Mouse (Mus musculus): Measurements from ENCODE around the gene Cep350.
A peak's percentile ranks its signal among the peaks of the same experiment; 100 is the strongest.

The Cep350 gene

GRCm38 (mm10) chr1:155973068-155973718, at the start of gene Cep350:
TSS of gene Cep350 (minus strand) at chr1:155973255.
- peak; percentile 84 for DNase-seq (ENCODE audit: low spot score)

GRCm38 (mm10) chr1:156020402-156020801, 47.3 kb upstream of the Cep350 start:
- no peak for DNase-seq (ENCODE audit: low spot score)

- DNase-seq (ENCODE audit: low spot score) = no peak
Observed at GRCm38 (mm10) chr1:156019800-156020199, 46.7 kb upstream of the Cep350 start.

GRCm38 (mm10) chr1:156009003-156009402, 35.9 kb upstream of the Cep350 start:
- DNase-seq (ENCODE audit: low spot score) = no peak

GRCm38 (mm10) chr1:156005906-156006305, 32.9 kb upstream of the Cep350 start:
- no peak for DNase-seq (ENCODE audit: low spot score)

- no peak for DNase-seq (ENCODE audit: low spot score)
Observed at GRCm38 (mm10) chr1:156003201-156003935, 30.3 kb upstream of the Cep350 start.

- no peak for DNase-seq (ENCODE audit: low spot score)
Observed at GRCm38 (mm10) chr1:156002366-156002765, 29.3 kb upstream of the Cep350 start.

- DNase-seq (ENCODE audit: low spot score) = no peak
Observed at GRCm38 (mm10) chr1:155995612-155996011, 22.6 kb upstream of the Cep350 start.

GRCm38 (mm10) chr1:155994524-155994923, 21.5 kb upstream of the Cep350 start:
- DNase-seq (ENCODE audit: low spot score) = no peak

GRCm38 (mm10) chr1:155990391-155990790, 17.3 kb upstream of the Cep350 start:
- DNase-seq (ENCODE audit: low spot score) = no peak

- no peak for DNase-seq (ENCODE audit: low spot score)
Observed at GRCm38 (mm10) chr1:155989387-155989786, 16.3 kb upstream of the Cep350 start.

GRCm38 (mm10) chr1:155987625-155988024, 14.6 kb upstream of the Cep350 start:
- DNase-seq (ENCODE audit: low spot score) = no peak

- no peak for DNase-seq (ENCODE audit: low spot score)
Observed at GRCm38 (mm10) chr1:155974931-155975330, 1.9 kb upstream of the Cep350 start.

- DNase-seq (ENCODE audit: low spot score) = no peak
Observed at GRCm38 (mm10) chr1:155973719-155974379, 794 bp upstream of the Cep350 start.

- no peak for DNase-seq (ENCODE audit: low spot score)
Observed at GRCm38 (mm10) chr1:155972146-155973067, 648 bp downstream of the Cep350 start.

GRCm38 (mm10) chr1:155949170-155949569, 23.9 kb downstream of the Cep350 start:
- DNase-seq (ENCODE audit: low spot score) = no peak

- no peak for DNase-seq (ENCODE audit: low spot score)
Observed at GRCm38 (mm10) chr1:155944361-155944760, 28.7 kb downstream of the Cep350 start.

GRCm38 (mm10) chr1:155937416-155937815, 35.6 kb downstream of the Cep350 start:
- DNase-seq (ENCODE audit: low spot score) = no peak

GRCm38 (mm10) chr1:155934702-155935101, 38.4 kb downstream of the Cep350 start:
- DNase-seq (ENCODE audit: low spot score) = no peak

GRCm38 (mm10) chr1:155903561-155903960, 69.5 kb downstream of the Cep350 start:
- no peak for DNase-seq (ENCODE audit: low spot score)

GRCm38 (mm10) chr1:155901348-155901747, 71.7 kb downstream of the Cep350 start:
- no peak for DNase-seq (ENCODE audit: low spot score)

- no peak for DNase-seq (ENCODE audit: low spot score)
Observed at GRCm38 (mm10) chr1:155894382-155894781, 78.7 kb downstream of the Cep350 start.

Measured in ovary, postnatal 10 days (tissue).